Mouse (Mus musculus) heart, postnatal 10 days (tissue): ENCODE data around the gene Otub2. TPM values are rescaled to one million over a fixed set of nuclear protein-coding genes. Genes with fewer than 3 reads are reported as not detected.
A peak's percentile ranks its signal among the peaks of the same experiment; 100 is the strongest.

Experiments
- DNase-seq, 2 experiments: peaks; one replicate each; pipeline ENCODE4 v3.0.0; 2021
- intact Hi-C: fragments of 180-260 bp; cut with DNase I; formaldehyde crosslinking; loops from one replicate; pipeline ENCODE4 v1.15.1; 2025
- total RNA-seq, 2 experiments: library from RNA; stranded (reverse); gene quantifications; 2 replicates each; pipeline ENCODE4 v1.2.3; 2021

Gene Otub2
- total RNA-seq = 1 to 10 TPM; 2.7 to 3.4 TPM

GRCm38 (mm10) chr12:103388505-103389347, at the start of gene Otub2:
TSS of gene Otub2 (plus strand) at chr12:103388682.
- intact Hi-C loops = no loop called here
- DNase-seq = peak; percentile 99

- no peak for DNase-seq
These were observed 47.3 kb upstream of the Otub2 start for GRCm38 (mm10) chr12:103341212-103341611.

GRCm38 (mm10) chr12:103343456-103343855, 45.0 kb upstream of the Otub2 start:
- peak in 1 of 2 experiments; percentile 33 for DNase-seq
- intact Hi-C loops = no loop called here

More at GRCm38 (mm10) chr12:103341212-103341611, 47.3 kb upstream of the Otub2 start:
- intact Hi-C loops = no loop called here

- intact Hi-C loops = no loop called here
- DNase-seq = no peak
These were observed 43.5 kb upstream of the Otub2 start for GRCm38 (mm10) chr12:103344934-103345333.

- no peak for DNase-seq
- intact Hi-C loops = no loop called here
These were observed 41.5 kb upstream of the Otub2 start for GRCm38 (mm10) chr12:103346945-103347344.

GRCm38 (mm10) chr12:103347406-103347805, 41.1 kb upstream of the Otub2 start:
- no peak for DNase-seq
- intact Hi-C loops = no loop called here

GRCm38 (mm10) chr12:103348506-103348905, 40.0 kb upstream of the Otub2 start:
- peak; percentile 86 to 93 for DNase-seq
- intact Hi-C loops = loop anchor here (2.0 kb wide), 1 partner anchor 24 kb away; no protein-coding TSS in a partner anchor

GRCm38 (mm10) chr12:103352735-103353134, 35.7 kb upstream of the Otub2 start:
- intact Hi-C loops = no loop called here

GRCm38 (mm10) chr12:103353538-103353937, 34.9 kb upstream of the Otub2 start:
- intact Hi-C loops = no loop called here
- peak; percentile 89 to 91 for DNase-seq

More at GRCm38 (mm10) chr12:103352735-103353134, 35.7 kb upstream of the Otub2 start:
- peak; percentile 72 to 73 for DNase-seq

GRCm38 (mm10) chr12:103355746-103356414, 32.6 kb upstream of the Otub2 start, which contains the start of gene Asb2:
TSS of gene Asb2 (minus strand) at chr12:103356001.
- DNase-seq = peak; percentile 71 to 74

GRCm38 (mm10) chr12:103356415-103356748, 32.1 kb upstream of the Otub2 start:
- DNase-seq = no peak
- intact Hi-C loops = no loop called here

More at GRCm38 (mm10) chr12:103355746-103356414, 32.6 kb upstream of the Otub2 start, which contains the start of gene Asb2:
- intact Hi-C loops = no loop called here

GRCm38 (mm10) chr12:103358216-103358615, 30.3 kb upstream of the Otub2 start:
- intact Hi-C loops = no loop called here
- DNase-seq = peak; percentile 80 to 88

- intact Hi-C loops = no loop called here
- DNase-seq = peak in 1 of 2 experiments; percentile 48
These were observed 29.3 kb upstream of the Otub2 start for GRCm38 (mm10) chr12:103358951-103359801.

GRCm38 (mm10) chr12:103360812-103361211, 27.7 kb upstream of the Otub2 start:
- intact Hi-C loops = no loop called here
- DNase-seq = no peak

GRCm38 (mm10) chr12:103361539-103362307, 26.8 kb upstream of the Otub2 start:
- DNase-seq = peak in 1 of 2 experiments; percentile 24
- intact Hi-C loops = no loop called here

GRCm38 (mm10) chr12:103362336-103362735, 26.1 kb upstream of the Otub2 start:
- intact Hi-C loops = no loop called here

GRCm38 (mm10) chr12:103367171-103367570, 21.3 kb upstream of the Otub2 start:
- peak in 1 of 2 experiments; percentile 30 for DNase-seq
- intact Hi-C loops = loop anchor here (5.0 kb wide), 2 partner anchors 40 to 225 kb away; no protein-coding TSS in a partner anchor

More at GRCm38 (mm10) chr12:103362336-103362735, 26.1 kb upstream of the Otub2 start:
- DNase-seq = peak; percentile 52 to 74

GRCm38 (mm10) chr12:103367620-103368325, 20.7 kb upstream of the Otub2 start:
- DNase-seq = peak; percentile 86 to 93
- intact Hi-C loops = loop anchor here (5.0 kb wide), 2 partner anchors 40 to 225 kb away; no protein-coding TSS in a partner anchor

GRCm38 (mm10) chr12:103368326-103368669, 20.2 kb upstream of the Otub2 start:
- intact Hi-C loops = loop anchor here (5.0 kb wide), 2 partner anchors 41 to 226 kb away; no protein-coding TSS in a partner anchor
- no peak for DNase-seq
